In genomic region chr4:106127641-106128040, GRCm38 (mm10) we compare ENCODE assay signal across 9 mouse cellular contexts.
A peak's percentile ranks its signal among the peaks of the same experiment; 100 is the strongest.
DNase-seq lines count a peak whose midpoint lies in the region; ATAC-seq and TF ChIP-seq lines count a peak whose summit lies in the region.
"Had no signal": no experiment of that assay in that cellular context is flagged by ENCODE, and none has a peak within 500 bp of the region (broad histone marks: within the 10 kb centered on the region; RNA-seq: fewer than 3 reads in every experiment).

No protein-coding gene starts in this region.

- no peak overlapping the region for H3K4me3 ChIP-seq in layer of hippocampus, adult 2 months
- H3K4me3 ChIP-seq in hindbrain, postnatal 0 days (ENCODE audit: low read length), result no peak overlapping the region
- no peak overlapping the region for H3K4me3 ChIP-seq in midbrain, postnatal 0 days (ENCODE audit: low read depth, low read length)
- H3K4me3 ChIP-seq: limb, embryonic 15.5 days had no signal

- peak; percentile 77 for TF ChIP-seq CTCF in layer of hippocampus, adult 2 months (conservative IDR thresholded peaks at IDR 0.05)
- TF ChIP-seq CTCF in hindbrain, postnatal 0 days (IDR thresholded peaks at IDR 0.05; ENCODE audit: low read depth), result peak; percentile 66
- peak; percentile 69 for TF ChIP-seq CTCF in midbrain, postnatal 0 days (IDR thresholded peaks at IDR 0.05)

- H3K9ac ChIP-seq in hindbrain, postnatal 0 days (replicated peaks; ENCODE audit: low read length), result no peak overlapping the region
- H3K9ac ChIP-seq in midbrain, postnatal 0 days (replicated peaks; ENCODE audit: low read length, poor library complexity, severe bottlenecking), result no peak overlapping the region
- H3K9ac ChIP-seq: limb, embryonic 15.5 days had no signal

- no peak overlapping the region for H3K27ac ChIP-seq in layer of hippocampus, adult 2 months
- H3K27ac ChIP-seq in hindbrain, postnatal 0 days, result no peak overlapping the region
- no peak overlapping the region for H3K27ac ChIP-seq in midbrain, postnatal 0 days (ENCODE audit: low read depth, low read length)
- H3K27ac ChIP-seq: limb, embryonic 15.5 days had no signal

- no peak for ATAC-seq in hindbrain, postnatal 0 days
- no peak for ATAC-seq in midbrain, postnatal 0 days (ENCODE audit: low FRiP score)

- H3K27me3 ChIP-seq in hindbrain, postnatal 0 days (ENCODE audit: insufficient read depth, low read length), result no peaks in the 10 kb centered on the region
- H3K27me3 ChIP-seq in midbrain, postnatal 0 days (ENCODE audit: insufficient read depth, low read length), result no peaks in the 10 kb centered on the region
- H3K27me3 ChIP-seq: limb, embryonic 15.5 days had no signal

- DNase-seq in cerebellum, adult 18-20 months, result peak; percentile 7 to 21
- DNase-seq in cerebellum, adult 8-10 months, result no peak
- DNase-seq in layer of hippocampus, adult 2 months (ENCODE audit: low spot score in 2 of 2), result peak in 1 of 2 experiments; percentile 22
- no peak for DNase-seq in layer of hippocampus, adult 9-10 months (ENCODE audit: low spot score)
- peak; percentile 55 for DNase-seq in R1 (ENCODE audit: low read depth, low spot score)
- DNase-seq in hindbrain, postnatal 0 days (ENCODE audit: low spot score), result peak; percentile 63
- peak; percentile 45 for DNase-seq in midbrain, postnatal 0 days (ENCODE audit: low spot score)
- DNase-seq in frontal cortex, postnatal 14 days (ENCODE audit: low spot score in 2 of 2), result no peak

- H3K4me1 ChIP-seq in hindbrain, postnatal 0 days (ENCODE audit: insufficient read depth, low read length), result no peaks in the 10 kb centered on the region
- H3K4me1 ChIP-seq in midbrain, postnatal 0 days (ENCODE audit: insufficient read depth, low read length), result no peaks in the 10 kb centered on the region

- H3K9me3 ChIP-seq in hindbrain, postnatal 0 days (ENCODE audit: low read length), result no peaks in the 10 kb centered on the region
- no peaks in the 10 kb centered on the region for H3K9me3 ChIP-seq in midbrain, postnatal 0 days (ENCODE audit: low read length)
- H3K9me3 ChIP-seq: limb, embryonic 15.5 days had no signal

- no peak overlapping the region for H3K4me2 ChIP-seq in hindbrain, postnatal 0 days (ENCODE audit: low read depth, low read length)
- no peak overlapping the region for H3K4me2 ChIP-seq in midbrain, postnatal 0 days (ENCODE audit: low read depth, low read length, poor library complexity, severe bottlenecking)
- H3K4me2 ChIP-seq: limb, embryonic 15.5 days had no signal

- H3K36me3 ChIP-seq in hindbrain, postnatal 0 days (ENCODE audit: insufficient read depth, low read length), result no peaks in the 10 kb centered on the region
- no peaks in the 10 kb centered on the region for H3K36me3 ChIP-seq in midbrain, postnatal 0 days (ENCODE audit: insufficient read depth, low read length)
- H3K36me3 ChIP-seq: limb, embryonic 15.5 days had no signal

- 52% methylated on average over 7 of the region's 7 CpGs for WGBS in hindbrain, postnatal 0 days
- WGBS in midbrain, postnatal 0 days, result 50% methylated on average over 7 of the region's 7 CpGs

Comparison
In these comparisons a context has a peak if more than half of its experiments do, and no peak if none do; other contexts are left out.
1. DNase-seq: peak in cerebellum, adult 18-20 months (2 of 2), R1 (single experiment), hindbrain, postnatal 0 days (single experiment) and midbrain, postnatal 0 days (single experiment); none in cerebellum, adult 8-10 months (single experiment), layer of hippocampus, adult 9-10 months (single experiment) and frontal cortex, postnatal 14 days (0 of 2).
2. Peak in every context shown above with its lines, with median percentiles within 50 percentile points of each other: CTCF ChIP-seq.